Mouse (Mus musculus): ENCODE results near the gene Cbx5. TPM values are rescaled to one million over a fixed set of nuclear protein-coding genes. Genes with fewer than 3 reads are reported as not detected.

Cbx5 gene
- total RNA-seq, 4 experiments from 2014 or later: 52.4 to 59.1 (median 57.0) TPM

GRCm38 (mm10) chr15:103145635-103146299 is 93.8 kb downstream of the Cbx5 start:
- DNase-seq (ENCODE audit: low spot score): no peak

GRCm38 (mm10) chr15:103144176-103144575 is 95.4 kb downstream of the Cbx5 start:
- DNase-seq (ENCODE audit: low spot score): no peak

Small RNA genes lying within 50 kb of the gene (microRNA-seq; reads per million reads assigned to microRNA genes)
- 86.8 reads per million, percentile 57 among the genes with 10 or more reads in this experiment for gene Mir148b

Other genes starting within 250 kb of the Cbx5 start
- not detected for gene Hoxc8, start 249.2 kb downstream of the Cbx5 start, total RNA-seq (2022)
- under 1 TPM in 2 of 4 experiments, not detected in 2; 0.25 to 0.62 TPM for gene Hoxc6, start 241.6 kb downstream of the Cbx5 start, total RNA-seq (2022)
- not detected for gene Hoxc4, start 220.9 kb downstream of the Cbx5 start, total RNA-seq (2022)
- gene Smug1, start 72.7 kb downstream of the Cbx5 start, total RNA-seq (2022): 10 to 100 TPM; 10.4 to 16.8 (median 15.2) TPM
- gene Hnrnpa1, start 616 bp upstream of the Cbx5 start, total RNA-seq (2022): 100 to 1,000 TPM; 134 to 164 (median 150) TPM
- 1 to 10 TPM in 2 of 4 experiments, under 1 TPM in 2; 0.31 to 2.6 (median 0.88) TPM for gene Nfe2, start 18.6 kb upstream of the Cbx5 start, total RNA-seq (2022)
- 10 to 100 TPM; 48.9 to 55.0 (median 49.4) TPM for gene Copz1, start 32.9 kb upstream of the Cbx5 start, total RNA-seq (2022)
- gene Gpr84, start 70.8 kb upstream of the Cbx5 start, total RNA-seq (2022): not detected
- 1 to 10 TPM; 6.7 to 9.5 (median 8.8) TPM for gene Zfp385a, start 100.3 kb upstream of the Cbx5 start, total RNA-seq (2022)
- 10 to 100 TPM; 27.8 to 40.2 (median 33.7) TPM for gene Itga5, start 126.9 kb upstream of the Cbx5 start, total RNA-seq (2022)
- gene Gtsf1, start 190.7 kb upstream of the Cbx5 start, total RNA-seq (2022): under 1 TPM in 2 of 4 experiments, not detected in 2; 0.37 to 0.54 TPM
- gene Gtsf2, start 208.7 kb upstream of the Cbx5 start, total RNA-seq (2022): not detected
- gene Nckap1l, start 214.0 kb upstream of the Cbx5 start, total RNA-seq (2022): 1 to 10 TPM; 2.6 to 5.4 (median 3.1) TPM

Measured in heart, adult 8-10 months (tissue).